Comparison of ENCODE assay signal across 20 mouse cellular contexts in genomic region chr7:129853596-129853995, GRCm38 (mm10).
"Had no signal": no experiment of that assay in that cellular context is flagged by ENCODE, and none has a peak within 500 bp of the region (broad histone marks: within the 10 kb centered on the region; RNA-seq: fewer than 3 reads in every experiment).

No protein-coding gene starts in this region.

- H3K27ac ChIP-seq: kidney, embryonic 15.5 days; left cerebral cortex, adult 2 months; limb, embryonic 12.5 days; liver, embryonic 12.5 days; liver, embryonic 15.5 days; lung, embryonic 15.5 days; stomach, embryonic 15.5 days had no signal

- DNase-seq: kidney, adult 8-10 months; kidney, postnatal 10 days; kidney, postnatal 36 days; layer of hippocampus, postnatal 36 days; liver; lung, adult 18-20 months; lung, postnatal 10 days; lung, postnatal 36 days; right cerebral cortex, postnatal 25 days; spleen, adult 18-20 months; thymus, postnatal 25 days had no signal

- H3K9ac ChIP-seq: kidney, embryonic 15.5 days; limb, embryonic 12.5 days; liver, embryonic 12.5 days; liver, embryonic 15.5 days; lung, embryonic 15.5 days; stomach, embryonic 15.5 days had no signal

- H3K27me3 ChIP-seq: kidney, embryonic 15.5 days; limb, embryonic 12.5 days; liver, embryonic 12.5 days; liver, embryonic 15.5 days; lung, embryonic 15.5 days; megakaryocyte, embryonic 14.5 days; stomach, embryonic 15.5 days had no signal

- H3K4me2 ChIP-seq: kidney, embryonic 15.5 days; limb, embryonic 12.5 days; liver, embryonic 12.5 days; liver, embryonic 15.5 days; lung, embryonic 15.5 days; midbrain, embryonic 11.5 days; stomach, embryonic 15.5 days had no signal

- H3K4me3 ChIP-seq: kidney, embryonic 15.5 days; left cerebral cortex, adult 2 months; limb, embryonic 12.5 days; liver, embryonic 12.5 days; liver, embryonic 15.5 days; lung, embryonic 15.5 days; megakaryocyte, embryonic 14.5 days; stomach, embryonic 15.5 days had no signal

- ATAC-seq: liver, embryonic 12.5 days had no signal

- H3K36me3 ChIP-seq: kidney, embryonic 15.5 days; limb, embryonic 12.5 days; liver, embryonic 12.5 days; liver, embryonic 15.5 days; lung, embryonic 15.5 days; stomach, embryonic 15.5 days had no signal

- H3K4me1 ChIP-seq: liver, embryonic 12.5 days; liver, embryonic 15.5 days; megakaryocyte, embryonic 14.5 days had no signal

- H3K9me3 ChIP-seq: kidney, embryonic 15.5 days; limb, embryonic 12.5 days; liver, embryonic 12.5 days; liver, embryonic 15.5 days; lung, embryonic 15.5 days; stomach, embryonic 15.5 days had no signal
